Mouse (Mus musculus) small intestine, adult 2 months (tissue): ENCODE data around the gene Man2a1.

Source experiments
- CTCF ChIP-seq: fragments of 200-500 bp; IDR thresholded peaks from 2 replicates; pipeline ENCODE4 v1.5.1; 2012; ENCODE audit warnings: low read depth, mild to moderate bottlenecking, control low read depth, inconsistent platforms, low read length, moderate library complexity, mixed read lengths; ENCODE audit not compliant: insufficient replicate concordance, insufficient read length; ENCODE audit errors: extremely low read depth
- POLR2A ChIP-seq: fragments of 200-500 bp; IDR thresholded peaks from 2 replicates; pipeline ENCODE4 v1.6.1; 2012; ENCODE audit warnings: low read depth, mild to moderate bottlenecking, control low read depth, inconsistent platforms, low read length, moderate library complexity

- no peak for TF ChIP-seq POLR2A
- no peak for TF ChIP-seq CTCF
These were observed 50.2 kb downstream of the Man2a1 start for GRCm38 (mm10) chr17:64650702-64651101.
